Mouse (Mus musculus) right cerebral cortex, postnatal 14 days (tissue): ENCODE measurements at regions not wholly inside any gene's neighbourhood (a gene's known extent, or its start where the extent isn't known, plus 50 kb on each side); places are given as distances from the start of the nearest gene placed in this dataset.

Source experiments
- DNase-seq: peaks from one replicate; pipeline ENCODE4 v3.0.0; 2022

- no peak for DNase-seq
Observed at GRCm38 (mm10) chr5:37980692-37981091, 57.9 kb upstream of the Stx18 start.

GRCm38 (mm10) chr5:37976943-37977434, 61.6 kb upstream of the Stx18 start:
- no peak for DNase-seq

- DNase-seq = no peak
Observed at GRCm38 (mm10) chr5:37972980-37973545, 65.5 kb upstream of the Stx18 start.

GRCm38 (mm10) chr5:37971724-37972123, 66.8 kb upstream of the Stx18 start:
- DNase-seq = no peak

- no peak for DNase-seq
Observed at GRCm38 (mm10) chr5:37968596-37968995, 69.9 kb upstream of the Stx18 start.

GRCm38 (mm10) chr5:37967914-37968375, 70.6 kb upstream of the Stx18 start:
- no peak for DNase-seq

GRCm38 (mm10) chr5:37967106-37967913, 71.2 kb upstream of the Stx18 start:
- no peak for DNase-seq

GRCm38 (mm10) chr5:37963688-37964087, 74.9 kb upstream of the Stx18 start:
- DNase-seq = no peak

GRCm38 (mm10) chr5:37962513-37962912, 76.0 kb upstream of the Stx18 start:
- DNase-seq = no peak

GRCm38 (mm10) chr5:37960216-37960615, 78.3 kb upstream of the Stx18 start:
- no peak for DNase-seq

- peak; percentile 13 for DNase-seq
Observed at GRCm38 (mm10) chr5:37952096-37952495, 86.4 kb upstream of the Stx18 start.

- DNase-seq = no peak
Observed at GRCm38 (mm10) chr5:37932760-37933122, 105.8 kb upstream of the Stx18 start.

- DNase-seq = no peak
Observed at GRCm38 (mm10) chr5:37932086-37932759, 106.3 kb upstream of the Stx18 start.

- DNase-seq = no peak
Observed at GRCm38 (mm10) chr5:37920481-37920880, 96.1 kb upstream of the Msx1 start.

GRCm38 (mm10) chr5:37919102-37919501, 94.7 kb upstream of the Msx1 start:
- DNase-seq = no peak

- no peak for DNase-seq
Observed at GRCm38 (mm10) chr5:37918001-37918707, 93.8 kb upstream of the Msx1 start.

- DNase-seq = no peak
Observed at GRCm38 (mm10) chr5:37917161-37917560, 92.8 kb upstream of the Msx1 start.

GRCm38 (mm10) chr5:37904683-37905352, 80.4 kb upstream of the Msx1 start:
- DNase-seq = no peak

GRCm38 (mm10) chr5:37903861-37904260, 79.5 kb upstream of the Msx1 start:
- DNase-seq = no peak

- DNase-seq = no peak
Observed at GRCm38 (mm10) chr5:37902741-37903140, 78.4 kb upstream of the Msx1 start.

GRCm38 (mm10) chr5:37901861-37902291, 77.5 kb upstream of the Msx1 start:
- DNase-seq = no peak

GRCm38 (mm10) chr5:37898041-37898615, 73.7 kb upstream of the Msx1 start:
- no peak for DNase-seq
